ENCODE assay signal across 12 mouse cellular contexts in the genomic region with DNA sequence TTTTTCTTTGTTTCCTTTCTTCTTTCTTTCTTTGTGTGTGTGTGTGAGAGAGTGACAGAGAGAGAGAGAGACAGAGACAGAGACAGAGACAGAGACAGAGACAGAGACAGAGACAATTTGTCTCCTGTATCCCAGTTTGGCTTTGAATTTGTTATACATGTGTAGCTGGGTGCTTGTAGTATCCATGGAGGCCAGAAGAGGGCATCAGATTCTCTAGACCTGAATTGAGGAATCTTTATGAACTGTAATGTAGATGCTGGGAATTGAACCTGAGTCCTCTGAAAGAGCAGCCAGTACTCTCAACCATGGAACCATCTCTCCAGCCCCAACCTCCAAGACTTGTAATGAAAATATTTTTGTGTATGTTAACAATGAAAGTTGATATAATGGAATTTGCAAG.
DNase-seq lines count a peak whose midpoint lies in the region; ATAC-seq lines count a peak whose summit lies in the region.
"Had no signal": no experiment of that assay in that cellular context is flagged by ENCODE, and none has a peak within 500 bp of the region (broad histone marks: within the 10 kb centered on the region; RNA-seq: fewer than 3 reads in every experiment).

No protein-coding gene starts in this region.

- ATAC-seq in neural tube, embryonic 15.5 days (ENCODE audit: low FRiP score), result no peak

- H3K4me1 ChIP-seq in neural tube, embryonic 15.5 days, result no peaks in the 10 kb centered on the region
- H3K4me1 ChIP-seq: embryonic facial prominence, embryonic 13.5 days; liver, embryonic 15.5 days had no signal

- no peaks in the 10 kb centered on the region for H3K9me3 ChIP-seq in neural tube, embryonic 15.5 days (replicated peaks)
- H3K9me3 ChIP-seq: embryonic facial prominence, embryonic 13.5 days; liver, embryonic 15.5 days had no signal

- H3K4me3 ChIP-seq in neural tube, embryonic 15.5 days (replicated peaks), result no peak overlapping the region
- H3K4me3 ChIP-seq: embryonic facial prominence, embryonic 13.5 days; liver, embryonic 15.5 days had no signal

- intact Hi-C loops in left cerebral cortex, postnatal 4 days (cut with DNase I), result loop anchor here (5.0 kb wide), 1 partner anchor 593 kb away; no protein-coding TSS in a partner anchor
- intact Hi-C loops in heart, postnatal 36 days (cut with DNase I), result loop anchor here (10.0 kb wide), 1 partner anchor 406 kb away; no protein-coding TSS in a partner anchor

- DNase-seq in cerebellum, postnatal 14 days, result peak; percentile 16 to 33
- no peak for DNase-seq in cerebellum, adult 9-10 months
- DNase-seq in left cerebral cortex, postnatal 4 days, result peak; percentile 10
- DNase-seq in left cerebral cortex, adult 9 months (ENCODE audit: low spot score in 2 of 2), result no peak
- peak; percentile 54 for DNase-seq in R1 (ENCODE audit: low read depth, low spot score)
- DNase-seq in kidney, postnatal 14 days, result peak; percentile 8
- DNase-seq in heart, postnatal 36 days, result no peak
- DNase-seq: heart, adult 11 months; spleen, adult 18-20 months had no signal

- no peak overlapping the region for H3K9ac ChIP-seq in neural tube, embryonic 15.5 days (replicated peaks)
- H3K9ac ChIP-seq: embryonic facial prominence, embryonic 13.5 days; liver, embryonic 15.5 days had no signal

- no peaks in the 10 kb centered on the region for H3K27me3 ChIP-seq in neural tube, embryonic 15.5 days (replicated peaks)
- H3K27me3 ChIP-seq: embryonic facial prominence, embryonic 13.5 days; liver, embryonic 15.5 days had no signal

- H3K27ac ChIP-seq in neural tube, embryonic 15.5 days (replicated peaks), result no peak overlapping the region
- H3K27ac ChIP-seq: embryonic facial prominence, embryonic 13.5 days; liver, embryonic 15.5 days had no signal

- no peak overlapping the region for H3K4me2 ChIP-seq in neural tube, embryonic 15.5 days
- H3K4me2 ChIP-seq: embryonic facial prominence, embryonic 13.5 days; liver, embryonic 15.5 days had no signal

- no peaks in the 10 kb centered on the region for H3K36me3 ChIP-seq in neural tube, embryonic 15.5 days
- H3K36me3 ChIP-seq: embryonic facial prominence, embryonic 13.5 days; liver, embryonic 15.5 days had no signal

Comparison
In these comparisons a context has a peak if more than half of its experiments do, and no peak if none do; other contexts are left out.
1. DNase-seq: peak in cerebellum, postnatal 14 days (2 of 2), left cerebral cortex, postnatal 4 days (single experiment), R1 (single experiment) and kidney, postnatal 14 days (single experiment); none in cerebellum, adult 9-10 months (single experiment), left cerebral cortex, adult 9 months (0 of 2) and heart, postnatal 36 days (0 of 2).